Mouse (Mus musculus) heart, embryonic 11.5 days (tissue): ENCODE results near the gene Pla2g1b. TPM values are rescaled to one million over a fixed set of nuclear protein-coding genes. Genes with fewer than 3 reads are reported as not detected.

ENCODE experiments used
- ATAC-seq: fragments of 200-750 bp; cut with Nextera tagmentation; replicated peaks from 2 replicates; pipeline ENCODE4 v1.8.0; 2017; ENCODE audit warnings: moderate library complexity; ENCODE audit not compliant: insufficient number of reproducible peaks, low FRiP score, low TSS enrichment
- H3K27ac ChIP-seq: fragments of 300-500 bp; sonication (generic); 2 replicates; pipeline ENCODE4 v1.5.1; 2014; ENCODE audit warnings: mild to moderate bottlenecking, low read depth, low read length
- H3K27me3 ChIP-seq: fragments of 300-500 bp; sonication (generic); 2 replicates; pipeline ENCODE4 v1.6.1; 2014; ENCODE audit warnings: mild to moderate bottlenecking, low read length, mixed read lengths; ENCODE audit not compliant: control insufficient read depth, insufficient read depth
- H3K36me3 ChIP-seq: fragments of 300-500 bp; sonication (generic); 2 replicates; pipeline ENCODE4 v1.6.1; 2014; ENCODE audit warnings: mild to moderate bottlenecking, low read length, moderate library complexity, mixed read lengths; ENCODE audit not compliant: control insufficient read depth, insufficient read depth
- H3K4me1 ChIP-seq: fragments of 300-500 bp; sonication (generic); 2 replicates; pipeline ENCODE4 v1.6.1; 2014; ENCODE audit warnings: low read length; ENCODE audit not compliant: control insufficient read depth, insufficient read depth
- H3K4me2 ChIP-seq: fragments of 300-500 bp; sonication (generic); 2 replicates; pipeline ENCODE4 v1.6.1; 2014; ENCODE audit warnings: mild to moderate bottlenecking, moderate library complexity
- H3K4me3 ChIP-seq: fragments of 300-500 bp; sonication (generic); 2 replicates; pipeline ENCODE4 v1.5.1; 2014; ENCODE audit warnings: low read depth, low read length
- H3K9ac ChIP-seq: fragments of 300-500 bp; sonication (generic); 2 replicates; pipeline ENCODE4 v1.6.1; 2014; ENCODE audit warnings: mild to moderate bottlenecking, low read depth, low read length, moderate library complexity
- H3K9me3 ChIP-seq: fragments of 300-500 bp; sonication (generic); replicated peaks from 2 replicates; pipeline ENCODE4 v1.6.1; 2016; ENCODE audit warnings: low read length; ENCODE audit not compliant: control insufficient read depth
- WGBS: fragments of 180-500 bp; shearing (Covaris S2); extraction: QIAGEN DNeasy Blood & Tissue Kit; methylation state at CpG from one replicate; pipeline ENCODE4 v1.1.7; 2014; ENCODE audit not compliant: insufficient replicate concordance; 5-methylcytosine and 5-hydroxymethylcytosine counted together
- polyA plus RNA-seq: library from polyadenylated mRNA; unstranded; fragments of >200 nt; fragmentation: Nextera tagmentation; extraction: Ambion mirVana; gene quantifications from 2 replicates; pipeline ENCODE4 v1.2.1, GENCODE M21; 2014

Gene Pla2g1b
- polyA plus RNA-seq, 1 experiment from 2014 or later: 1.2 TPM

GRCm38 (mm10) chr5:115433191-115433590 is 32.9 kb upstream of the Pla2g1b start:
- no peaks in the 10 kb centered on the region for H3K9me3 ChIP-seq
- H3K27me3 ChIP-seq: peaks cover 16% of the 10 kb centered on the region
- 82% methylated on average over 8 of the region's 8 CpGs for WGBS
- H3K27ac ChIP-seq: no peak overlapping the region
- ATAC-seq: no peak
- H3K4me1 ChIP-seq: peaks cover 32% of the 10 kb centered on the region
- H3K4me2 ChIP-seq: no peak overlapping the region
- H3K36me3 ChIP-seq: no peaks in the 10 kb centered on the region
- H3K9ac ChIP-seq: no peak overlapping the region
- H3K4me3 ChIP-seq: no peak overlapping the region

GRCm38 (mm10) chr5:115434280-115434852 is 31.7 kb upstream of the Pla2g1b start:
- Histone ChIP-seq H3K27ac (no peak overlapping the region), H3K27me3 (peaks cover 4% of the 10 kb centered on the region; the same call in 1 of the 2 replicates), H3K4me3 (no peak overlapping the region), H3K9me3 (no peaks in the 10 kb centered on the region), H3K9ac (no peak overlapping the region), H3K36me3 (no peaks in the 10 kb centered on the region), H3K4me2 (no peak overlapping the region), H3K4me1 (peaks cover 29% of the 10 kb centered on the region)
- 65% methylated on average over 11 of the region's 11 CpGs for WGBS
- ATAC-seq: no peak

DNA sequence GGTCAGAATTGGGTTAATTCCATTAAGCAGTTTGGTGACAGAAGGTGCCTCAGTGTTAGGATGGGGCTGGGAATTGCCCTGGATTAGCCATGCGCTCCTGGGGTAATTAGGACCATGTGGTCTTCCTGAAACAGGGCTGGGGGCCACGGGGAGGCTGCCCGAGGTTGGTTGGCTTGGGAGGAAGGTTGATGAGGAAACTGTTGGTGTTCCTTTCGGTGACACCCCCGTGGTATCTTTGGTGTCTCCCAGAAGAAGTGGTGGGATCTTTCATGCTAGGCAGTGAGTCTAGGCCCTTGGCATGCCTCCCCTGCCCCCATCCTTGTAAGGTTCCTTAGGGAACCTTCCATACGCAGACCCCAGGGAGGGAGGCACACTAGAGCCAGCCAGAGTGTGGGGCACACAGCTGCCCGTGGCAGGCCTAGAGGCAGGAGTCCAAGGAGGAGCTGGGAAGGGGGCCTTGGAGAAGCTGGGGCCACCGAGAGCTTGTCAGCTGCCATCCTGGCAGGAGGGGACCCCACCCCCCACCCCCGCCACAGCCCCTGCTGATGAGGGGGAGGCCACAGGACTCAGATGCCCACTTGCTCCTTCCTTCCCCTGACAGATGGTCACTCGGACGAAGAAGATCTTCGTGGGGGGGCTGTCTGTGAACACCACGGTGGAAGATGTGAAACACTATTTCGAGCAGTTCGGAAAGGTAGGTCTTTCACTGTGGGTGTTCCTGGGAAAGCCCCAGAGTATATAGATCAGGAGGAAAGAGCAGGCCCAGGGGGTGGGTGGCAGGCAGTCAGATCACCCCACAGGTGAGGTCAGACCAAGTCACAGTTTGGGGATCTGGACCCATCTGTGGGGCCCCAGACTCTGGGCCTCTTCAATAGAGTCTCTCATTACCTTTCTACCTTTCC is 31.0 kb upstream of the Pla2g1b start:
- no peak overlapping the region for H3K9ac ChIP-seq
- H3K27me3 ChIP-seq: no peaks in the 10 kb centered on the region
- WGBS: 53% methylated on average over 15 of the region's 15 CpGs
- peaks cover 27% of the 10 kb centered on the region for H3K4me1 ChIP-seq
- no peak overlapping the region for H3K27ac ChIP-seq
- H3K36me3 ChIP-seq: no peaks in the 10 kb centered on the region; the same call in 1 of the 2 replicates
- no peak for ATAC-seq
- H3K4me3 ChIP-seq: no peak overlapping the region
- no peaks in the 10 kb centered on the region for H3K9me3 ChIP-seq
- H3K4me2 ChIP-seq: no peak overlapping the region

- no peaks in the 10 kb centered on the region; the same call in 1 of the 2 replicates for H3K36me3 ChIP-seq
- WGBS: 38% methylated on average over 8 of the region's 8 CpGs
- H3K4me3 ChIP-seq: peak overlapping the region; percentile 44
- ATAC-seq: no peak
- H3K4me2 ChIP-seq: peak overlapping the region; percentile 74
- peak overlapping the region; percentile 81 for H3K9ac ChIP-seq
- peaks cover 23% of the 10 kb centered on the region for H3K4me1 ChIP-seq
- peak overlapping the region; percentile 74 for H3K27ac ChIP-seq
- no peaks in the 10 kb centered on the region for H3K9me3 ChIP-seq
- H3K27me3 ChIP-seq: no peaks in the 10 kb centered on the region
Measured at GRCm38 (mm10) chr5:115435755-115436379, 30.2 kb upstream of the Pla2g1b start.

DNA sequence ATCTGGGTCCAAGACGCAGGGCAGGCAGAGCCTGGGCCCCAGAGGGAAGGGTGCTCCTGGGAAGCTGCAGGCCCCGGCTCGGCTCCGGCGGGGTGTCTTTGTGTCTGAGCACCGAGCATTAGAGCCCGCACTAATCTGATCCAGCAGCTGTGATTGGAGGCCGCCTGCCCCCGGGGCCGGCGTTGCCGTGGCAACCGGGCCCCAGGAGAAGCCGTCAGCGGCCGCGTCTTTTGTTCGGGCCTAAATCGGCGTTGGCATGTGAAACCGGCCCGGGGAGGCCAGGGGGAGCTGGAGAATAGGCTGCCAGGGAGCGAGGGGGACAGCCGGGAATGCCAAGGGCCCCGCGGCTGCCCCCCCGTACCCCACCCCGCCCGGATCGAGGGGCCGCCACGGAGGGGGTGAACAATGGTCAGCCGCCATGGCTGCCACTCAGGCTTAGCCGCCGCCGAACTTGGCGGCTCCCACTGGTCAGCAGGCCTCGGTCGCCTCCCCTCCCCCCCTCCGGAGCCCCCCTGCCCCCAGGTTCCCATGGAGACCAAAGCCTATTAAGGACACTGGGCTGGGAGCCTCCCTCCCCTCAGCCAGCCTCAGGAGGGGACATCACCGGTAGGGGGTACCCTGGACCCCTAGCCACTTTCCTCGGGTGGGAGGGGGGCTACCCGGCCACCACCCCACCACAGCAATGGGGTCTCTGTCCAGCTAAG is 29.5 kb upstream of the Pla2g1b start:
- Histone ChIP-seq H3K4me1 (peaks cover 24% of the 10 kb centered on the region), H3K27ac (peak overlapping the region; percentile 74), H3K4me3 (peak overlapping the region; percentile 44), H3K4me2 (peak overlapping the region; percentile 74), H3K36me3 (no peaks in the 10 kb centered on the region; the same call in 1 of the 2 replicates), H3K9ac (peak overlapping the region; percentile 81), H3K9me3 (no peaks in the 10 kb centered on the region), H3K27me3 (no peaks in the 10 kb centered on the region)
- under 1% methylated on average over 36 of the region's 43 CpGs for WGBS
- ATAC-seq: peak; percentile 55

DNA sequence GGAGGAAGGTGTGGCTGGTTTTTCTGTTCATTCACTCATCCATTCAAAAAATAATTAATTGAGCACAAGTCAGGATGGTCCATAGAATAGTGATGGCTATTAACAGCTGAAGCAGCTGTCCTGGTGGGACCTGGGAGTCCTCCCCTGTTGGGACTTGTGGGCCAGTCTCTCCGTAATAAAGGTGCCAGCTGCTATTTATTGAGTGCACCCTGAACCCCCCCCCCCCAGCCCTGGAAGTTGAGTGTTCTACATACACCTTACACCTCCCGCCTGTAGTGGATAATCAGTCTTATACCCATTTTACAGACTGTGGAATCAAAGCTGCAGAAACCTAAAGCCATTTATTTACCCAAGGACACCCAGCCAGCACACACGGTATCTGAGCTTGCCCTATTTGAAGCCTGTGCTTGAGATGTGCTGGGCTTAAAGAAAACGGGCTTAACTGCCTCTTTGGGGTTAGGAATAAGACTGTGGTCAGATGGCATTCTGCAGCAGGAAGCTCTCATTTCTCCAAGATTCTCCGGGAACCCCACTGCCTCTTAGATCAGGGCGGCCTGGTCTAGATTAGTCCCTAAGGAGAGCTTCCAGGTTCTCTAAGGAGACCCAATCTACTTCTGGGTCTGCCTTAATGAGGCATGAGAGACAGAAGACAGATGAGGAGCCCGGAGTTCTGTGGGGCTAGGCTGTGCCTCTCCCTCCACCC is 28.7 kb upstream of the Pla2g1b start:
- no peak for ATAC-seq
- H3K4me1 ChIP-seq: peaks cover 19% of the 10 kb centered on the region
- no peaks in the 10 kb centered on the region for H3K9me3 ChIP-seq
- 66% methylated on average over 7 of the region's 7 CpGs for WGBS
- H3K4me2 ChIP-seq: no peak overlapping the region
- H3K9ac ChIP-seq: no peak overlapping the region
- H3K27me3 ChIP-seq: no peaks in the 10 kb centered on the region
- peaks cover 4% of the 10 kb centered on the region; the same call in 1 of the 2 replicates for H3K36me3 ChIP-seq
- H3K4me3 ChIP-seq: no peak overlapping the region
- peak overlapping the region; percentile 10; the same call in 1 of the 2 replicates for H3K27ac ChIP-seq

DNA sequence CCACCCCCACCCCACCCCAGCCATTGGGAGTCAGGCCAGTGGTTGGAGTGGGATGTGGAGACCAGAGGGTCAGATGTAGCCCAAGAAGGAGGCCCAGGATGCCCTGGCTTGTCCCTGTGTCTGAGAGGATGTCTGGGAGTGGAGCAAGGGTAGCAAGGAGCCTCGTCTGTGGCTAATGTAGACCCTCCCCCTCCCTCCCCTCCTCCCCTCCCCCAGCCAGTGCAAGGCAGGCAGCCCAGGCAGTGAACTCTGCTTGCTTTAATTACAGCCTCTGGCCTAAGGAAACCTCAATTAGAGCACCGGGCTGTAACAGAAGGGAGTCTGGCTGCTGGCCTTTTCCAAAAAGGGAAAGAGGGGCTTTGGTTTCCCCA is 28.1 kb upstream of the Pla2g1b start:
- WGBS: 43% methylated on average over 2 of the region's 2 CpGs
- Histone ChIP-seq H3K9me3 (no peaks in the 10 kb centered on the region), H3K4me1 (peaks cover 19% of the 10 kb centered on the region), H3K9ac (no peak overlapping the region), H3K27ac (peak overlapping the region; percentile 10; the same call in 1 of the 2 replicates), H3K27me3 (no peaks in the 10 kb centered on the region), H3K4me2 (no peak overlapping the region), H3K36me3 (peaks cover 4% of the 10 kb centered on the region; the same call in 1 of the 2 replicates), H3K4me3 (no peak overlapping the region)
- no peak for ATAC-seq

- Histone ChIP-seq H3K9me3 (no peaks in the 10 kb centered on the region), H3K27ac (no peak overlapping the region)
Measured at GRCm38 (mm10) chr5:115438667-115439066, 27.4 kb upstream of the Pla2g1b start.

More at GRCm38 (mm10) chr5:115438667-115439066, 27.4 kb upstream of the Pla2g1b start:
- ATAC-seq: no peak
- Histone ChIP-seq H3K4me1 (peaks cover 19% of the 10 kb centered on the region), H3K4me2 (no peak overlapping the region), H3K9ac (no peak overlapping the region), H3K36me3 (peaks cover 4% of the 10 kb centered on the region; the same call in 1 of the 2 replicates), H3K27me3 (no peaks in the 10 kb centered on the region), H3K4me3 (no peak overlapping the region)
- 60% methylated on average over 7 of the region's 7 CpGs for WGBS
